Mouse (Mus musculus) liver, embryonic 16.5 days (tissue): Measurements from ENCODE around the gene Gpr18. TPM values are rescaled to one million over a fixed set of nuclear protein-coding genes. Genes with fewer than 3 reads are reported as not detected.

ENCODE experiments used
- ATAC-seq: fragments of 200-750 bp; cut with Nextera tagmentation; 2 replicates; pipeline ENCODE4 v1.8.0; 2017; ENCODE audit warnings: low read depth, mild to moderate bottlenecking, moderate number of reproducible peaks, moderate library complexity
- H3K27ac ChIP-seq: fragments of 300-500 bp; sonication (generic); 2 replicates; pipeline ENCODE4 v1.5.1; 2014; ENCODE audit warnings: mild to moderate bottlenecking, low read length
- H3K27me3 ChIP-seq: fragments of 300-500 bp; sonication (generic); 2 replicates; pipeline ENCODE4 v1.6.1; 2014; ENCODE audit warnings: low read depth, low read length, mixed read lengths; ENCODE audit not compliant: control insufficient read depth, insufficient read depth
- H3K36me3 ChIP-seq: fragments of 300-500 bp; sonication (generic); 2 replicates; pipeline ENCODE4 v1.6.1; 2014; ENCODE audit warnings: mild to moderate bottlenecking; ENCODE audit not compliant: control insufficient read depth, insufficient read depth
- H3K4me1 ChIP-seq: fragments of 300-500 bp; sonication (generic); 2 replicates; pipeline ENCODE4 v1.6.1; 2014; ENCODE audit warnings: low read depth, low read length, mixed read lengths; ENCODE audit not compliant: control insufficient read depth
- H3K4me2 ChIP-seq: fragments of 300-500 bp; sonication (generic); 2 replicates; pipeline ENCODE4 v1.6.1; 2014; ENCODE audit warnings: low read depth, low read length, mixed read lengths
- H3K4me3 ChIP-seq: fragments of 300-500 bp; sonication (generic); 2 replicates; pipeline ENCODE4 v1.5.1; 2014; ENCODE audit warnings: low read depth, mild to moderate bottlenecking, low read length
- H3K9ac ChIP-seq: fragments of 300-500 bp; sonication (generic); 2 replicates; pipeline ENCODE4 v1.6.1; 2014; ENCODE audit warnings: low read depth, low read length
- H3K9me3 ChIP-seq: fragments of 300-500 bp; sonication (generic); replicated peaks from 2 replicates; pipeline ENCODE4 v1.6.1; 2016; ENCODE audit warnings: low read length; ENCODE audit not compliant: control insufficient read depth
- WGBS: fragments of 180-500 bp; shearing (Covaris S2); extraction: QIAGEN DNeasy Blood & Tissue Kit; methylation state at CpG from one replicate; pipeline ENCODE4 v1.1.7; 2014; ENCODE audit not compliant: insufficient replicate concordance; 5-methylcytosine and 5-hydroxymethylcytosine counted together
- polyA plus RNA-seq: library from polyadenylated mRNA; unstranded; fragments of >200 nt; fragmentation: Nextera tagmentation; extraction: Ambion mirVana; gene quantifications from 2 replicates; pipeline ENCODE4 v1.2.1, GENCODE M21; 2015

The Gpr18 gene
- polyA plus RNA-seq, 1 experiment from 2014 or later = 0.34 TPM

GRCm38 (mm10) chr14:121960031-121960430 is 44.5 kb upstream of the Gpr18 start:
- 68% methylated on average over 4 of the region's 4 CpGs for WGBS
- no peaks in the 10 kb centered on the region for H3K9me3 ChIP-seq
- no peak for ATAC-seq
- peaks cover 16% of the 10 kb centered on the region for H3K4me1 ChIP-seq
- no peaks in the 10 kb centered on the region for H3K27me3 ChIP-seq
- no peak overlapping the region for H3K4me3 ChIP-seq
- H3K9ac ChIP-seq = no peak overlapping the region
- no peak overlapping the region for H3K27ac ChIP-seq
- no peaks in the 10 kb centered on the region for H3K36me3 ChIP-seq
- no peak overlapping the region for H3K4me2 ChIP-seq

DNA sequence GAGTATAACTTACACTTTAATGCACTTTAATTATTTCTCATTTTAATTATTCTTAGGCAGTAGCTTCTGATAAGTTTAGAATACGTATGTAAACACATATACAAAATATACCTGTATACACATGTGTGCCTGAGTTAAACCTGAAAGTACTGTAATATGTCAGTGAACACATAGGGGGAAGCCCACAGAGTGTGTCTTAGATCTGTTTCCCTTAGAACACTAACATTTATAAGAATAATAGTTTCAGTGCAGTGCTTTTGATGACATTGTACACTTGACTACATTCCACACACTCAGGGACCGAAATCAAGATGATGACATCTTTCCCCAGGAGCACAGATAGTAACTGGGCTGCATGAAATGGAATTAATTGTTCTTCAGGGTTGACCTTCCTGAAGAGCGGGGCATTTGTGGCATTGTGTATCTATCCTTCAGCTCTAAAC is 44.0 kb upstream of the Gpr18 start:
- Histone ChIP-seq H3K4me1 (peaks cover 16% of the 10 kb centered on the region), H3K4me3 (no peak overlapping the region), H3K9ac (no peak overlapping the region), H3K27ac (no peak overlapping the region), H3K36me3 (no peaks in the 10 kb centered on the region), H3K9me3 (no peaks in the 10 kb centered on the region), H3K4me2 (no peak overlapping the region), H3K27me3 (no peaks in the 10 kb centered on the region)
- no peak for ATAC-seq
- WGBS = 76% methylated on average over 3 of the region's 3 CpGs

DNA sequence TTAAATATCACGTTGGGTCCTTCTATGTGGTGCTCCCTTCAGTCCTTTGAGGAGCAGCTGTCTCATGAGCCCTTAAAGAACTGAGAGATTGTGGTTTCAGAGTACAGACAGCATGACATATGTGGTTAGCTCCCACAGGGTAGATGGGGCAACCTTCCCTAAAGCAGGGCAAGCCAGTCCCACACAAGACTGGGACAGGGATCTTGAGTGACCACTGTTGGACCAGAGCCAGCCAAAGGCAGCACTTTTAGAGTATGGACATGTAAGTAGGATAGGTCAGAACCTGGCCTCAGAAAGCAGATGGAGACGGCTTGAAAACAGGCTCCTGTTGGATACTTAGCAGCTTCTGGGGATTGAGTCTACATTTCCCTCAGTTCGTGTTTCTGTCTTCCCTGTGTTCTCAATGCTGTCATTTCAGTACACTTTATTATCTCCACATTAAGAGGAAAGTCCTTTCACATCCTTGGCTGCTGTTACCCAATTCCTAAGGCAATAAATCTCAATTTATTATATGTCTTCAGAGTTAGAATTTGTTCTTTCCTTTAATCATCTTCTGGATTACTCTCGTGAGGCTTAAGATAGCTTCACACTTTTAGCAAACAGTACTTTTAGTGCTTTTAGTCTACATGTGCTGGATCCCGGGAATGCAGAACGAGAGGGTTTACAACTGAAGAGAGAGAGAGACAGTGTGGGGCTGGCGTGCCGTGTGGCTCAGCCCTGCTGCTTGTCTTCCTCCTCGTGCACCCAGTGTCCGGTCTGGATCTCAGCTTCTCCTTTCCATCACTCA is 43.4 kb upstream of the Gpr18 start:
- Histone ChIP-seq H3K4me1 (peaks cover 16% of the 10 kb centered on the region), H3K9ac (no peak overlapping the region), H3K9me3 (no peaks in the 10 kb centered on the region), H3K4me3 (no peak overlapping the region), H3K4me2 (no peak overlapping the region), H3K27ac (no peak overlapping the region), H3K27me3 (no peaks in the 10 kb centered on the region), H3K36me3 (no peaks in the 10 kb centered on the region)
- ATAC-seq = no peak
- WGBS = 48% methylated on average over 10 of the region's 10 CpGs

- Histone ChIP-seq H3K9ac (no peak overlapping the region), H3K4me2 (no peak overlapping the region), H3K27ac (no peak overlapping the region), H3K4me3 (no peak overlapping the region), H3K4me1 (peaks cover 11% of the 10 kb centered on the region), H3K36me3 (no peaks in the 10 kb centered on the region), H3K9me3 (no peaks in the 10 kb centered on the region), H3K27me3 (no peaks in the 10 kb centered on the region)
- ATAC-seq = no peak
- WGBS = 72% methylated on average over 3 of the region's 3 CpGs
These were observed 42.6 kb upstream of the Gpr18 start for GRCm38 (mm10) chr14:121958041-121958750.

DNA sequence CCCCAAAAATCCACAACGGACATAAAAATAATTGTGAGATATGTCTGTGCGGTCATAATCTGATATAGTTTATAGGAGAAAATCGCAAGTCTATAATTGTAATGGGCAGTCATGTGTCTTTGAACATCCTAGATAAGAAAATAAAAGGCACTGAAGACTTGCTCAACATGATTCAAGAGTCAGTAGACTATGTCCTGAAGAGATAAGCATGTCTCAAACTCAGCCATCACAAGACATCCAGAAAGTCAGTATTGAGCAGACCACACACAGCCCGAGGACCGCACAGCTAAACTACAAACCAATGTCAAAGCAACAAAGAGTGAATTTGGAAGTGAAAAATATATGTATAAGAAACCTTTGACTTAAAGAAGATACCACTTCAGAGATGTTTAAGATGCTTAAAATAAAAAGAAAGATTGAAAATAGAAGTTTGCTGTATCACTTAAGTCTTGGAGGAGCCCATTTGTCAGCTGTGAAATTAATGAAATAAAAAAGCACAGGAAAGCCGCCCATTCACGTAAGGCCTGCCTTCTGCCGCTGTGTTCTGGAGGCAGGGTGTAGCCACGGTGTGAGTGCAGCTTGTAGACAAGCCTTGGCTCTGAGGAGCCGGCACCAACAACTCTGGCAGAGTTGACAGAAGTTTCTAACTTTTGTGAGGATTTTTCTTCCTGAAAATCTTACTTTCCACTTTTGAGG is 41.7 kb upstream of the Gpr18 start:
- peak; percentile 49 for ATAC-seq
- WGBS = 45% methylated on average over 10 of the region's 10 CpGs
- H3K27me3 ChIP-seq = no peaks in the 10 kb centered on the region
- no peak overlapping the region for H3K4me2 ChIP-seq
- peaks cover 11% of the 10 kb centered on the region for H3K4me1 ChIP-seq
- H3K9ac ChIP-seq = no peak overlapping the region
- no peaks in the 10 kb centered on the region for H3K36me3 ChIP-seq
- H3K27ac ChIP-seq = no peak overlapping the region
- H3K4me3 ChIP-seq = no peak overlapping the region
- H3K9me3 ChIP-seq = no peaks in the 10 kb centered on the region

GRCm38 (mm10) chr14:121956291-121956690 is 40.7 kb upstream of the Gpr18 start:
- no peaks in the 10 kb centered on the region for H3K9me3 ChIP-seq
- no peak overlapping the region for H3K4me2 ChIP-seq
- H3K36me3 ChIP-seq = no peaks in the 10 kb centered on the region
- peaks cover 16% of the 10 kb centered on the region for H3K4me1 ChIP-seq
- 47% methylated on average over 5 of the region's 5 CpGs for WGBS
- H3K27ac ChIP-seq = no peak overlapping the region
- ATAC-seq = no peak
- H3K27me3 ChIP-seq = no peaks in the 10 kb centered on the region
- H3K9ac ChIP-seq = no peak overlapping the region
- H3K4me3 ChIP-seq = no peak overlapping the region

- no peaks in the 10 kb centered on the region for H3K9me3 ChIP-seq
- no peaks in the 10 kb centered on the region for H3K27me3 ChIP-seq
- H3K27ac ChIP-seq = no peak overlapping the region
- H3K9ac ChIP-seq = no peak overlapping the region
- ATAC-seq = no peak
- H3K4me1 ChIP-seq = peaks cover 9% of the 10 kb centered on the region
- H3K36me3 ChIP-seq = no peaks in the 10 kb centered on the region
- H3K4me3 ChIP-seq = no peak overlapping the region
- no peak overlapping the region for H3K4me2 ChIP-seq
- WGBS = 55% methylated on average over 5 of the region's 5 CpGs
These were observed 39.7 kb upstream of the Gpr18 start for GRCm38 (mm10) chr14:121955176-121955795.

GRCm38 (mm10) chr14:121954608-121955007 is 39.0 kb upstream of the Gpr18 start:
- H3K27me3 ChIP-seq = no peaks in the 10 kb centered on the region
- no peaks in the 10 kb centered on the region for H3K9me3 ChIP-seq
- H3K36me3 ChIP-seq = no peaks in the 10 kb centered on the region
- no peak overlapping the region for H3K4me2 ChIP-seq
- H3K9ac ChIP-seq = no peak overlapping the region
- no peak overlapping the region for H3K4me3 ChIP-seq
- H3K4me1 ChIP-seq = peaks cover 9% of the 10 kb centered on the region
- no peak for ATAC-seq
- WGBS = 87% methylated on average over 12 of the region's 12 CpGs
- H3K27ac ChIP-seq = no peak overlapping the region
